Mouse (Mus musculus) naive thymus-derived CD4-positive, alpha-beta T cell, adult 2 months (primary cell): ENCODE data around the gene Cmip.
A peak's percentile ranks its signal among the peaks of the same experiment; 100 is the strongest.

ENCODE experiments used
- DNase-seq: peaks from one replicate; pipeline ENCODE4 v3.0.0-alpha.2; 2011; ENCODE audit warnings: low read depth

Gene Cmip

GRCm38 (mm10) chr8:117469431-117470341 is 212.8 kb downstream of the Cmip start:
- no peak for DNase-seq

- DNase-seq = peak; percentile 50
Observed at GRCm38 (mm10) chr8:117470342-117470781, 213.5 kb downstream of the Cmip start.

- DNase-seq = peak; percentile 78
Observed at GRCm38 (mm10) chr8:117471174-117471573, 214.3 kb downstream of the Cmip start.

DNA sequence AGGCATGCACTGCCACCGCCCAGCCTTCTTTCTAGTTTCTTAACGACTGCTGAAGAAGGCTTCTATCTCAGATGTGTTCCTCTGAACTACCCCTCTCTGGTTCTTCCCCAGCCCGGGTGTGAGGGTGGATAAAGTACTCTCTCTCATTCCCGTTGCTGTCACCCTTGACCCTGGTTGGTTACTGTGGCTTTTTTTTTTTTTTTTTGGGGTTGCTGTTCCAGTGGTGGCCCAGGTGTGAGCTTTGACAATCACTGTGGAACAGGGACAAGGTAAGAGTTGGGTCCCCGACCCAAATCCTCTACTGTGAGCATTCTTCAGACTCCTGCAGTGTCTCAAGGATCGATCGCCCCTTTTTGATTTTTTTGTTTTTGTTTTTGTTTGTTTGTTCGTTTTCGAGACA is 214.8 kb downstream of the Cmip start:
- DNase-seq = no peak

DNA sequence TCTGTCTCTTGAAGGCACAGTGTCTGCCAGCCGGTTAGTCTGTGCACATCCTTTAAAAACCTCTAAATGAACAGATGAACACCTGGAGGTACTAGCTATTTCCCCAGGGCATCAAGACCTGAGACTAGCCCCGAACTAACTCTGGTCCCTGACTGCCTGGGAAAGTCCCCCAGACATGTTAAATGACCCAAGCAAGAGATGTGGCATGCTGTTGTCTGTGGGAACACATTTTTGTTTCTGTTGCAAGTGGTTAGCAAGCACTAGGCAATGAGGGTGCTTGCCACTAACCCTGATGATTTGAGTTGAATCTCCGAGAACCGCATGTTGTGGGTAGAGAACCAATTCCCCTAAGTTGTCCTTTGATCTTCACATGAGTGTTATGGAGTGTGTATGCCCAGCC is 215.5 kb downstream of the Cmip start:
- DNase-seq = no peak

- peak; percentile 92 for DNase-seq
Observed at GRCm38 (mm10) chr8:117474944-117475343, 218.1 kb downstream of the Cmip start.

GRCm38 (mm10) chr8:117475819-117476218 is 219.0 kb downstream of the Cmip start:
- DNase-seq = peak; percentile 25

DNA sequence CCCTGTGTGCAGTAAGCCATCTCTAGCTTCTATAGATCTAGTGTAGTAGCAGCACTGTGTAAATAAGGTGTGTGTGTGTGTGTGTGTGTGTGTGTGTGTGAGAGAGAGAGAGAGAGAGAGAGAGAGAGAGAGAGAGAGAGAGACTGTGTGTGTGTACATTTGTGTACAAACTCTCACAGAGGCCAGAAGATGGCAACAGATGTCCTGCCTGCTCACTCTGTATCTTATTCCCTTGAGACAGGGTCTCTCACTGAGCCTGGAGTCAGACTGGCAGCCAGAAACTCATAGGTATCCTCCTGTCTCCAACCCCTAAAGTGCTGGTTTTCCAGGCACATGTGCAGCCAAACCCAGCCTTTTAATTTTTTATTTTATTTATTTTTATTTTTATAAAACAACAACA is 221.2 kb downstream of the Cmip start:
- DNase-seq = no peak

- no peak for DNase-seq
Observed at GRCm38 (mm10) chr8:117479996-117480395, 223.1 kb downstream of the Cmip start.

DNA sequence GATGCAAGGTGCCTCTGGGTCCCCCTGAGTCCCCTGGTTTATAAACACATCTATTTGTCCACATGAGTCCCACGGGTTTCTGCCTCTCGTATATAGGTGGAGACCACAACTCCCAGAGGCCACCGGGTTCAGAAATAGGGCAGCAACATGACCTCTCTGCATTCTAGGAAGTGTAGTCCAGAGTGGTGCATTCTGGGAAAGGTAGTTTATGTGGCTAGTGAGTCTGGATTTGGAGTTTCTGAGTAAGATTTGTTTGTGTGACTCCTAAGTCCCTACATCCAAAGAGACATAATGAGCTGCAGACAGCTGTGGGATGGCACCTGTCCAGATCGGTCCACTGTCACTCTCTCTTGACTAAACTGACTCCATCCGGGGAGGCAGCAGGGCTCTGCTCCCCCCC is 223.7 kb downstream of the Cmip start:
- no peak for DNase-seq

DNA sequence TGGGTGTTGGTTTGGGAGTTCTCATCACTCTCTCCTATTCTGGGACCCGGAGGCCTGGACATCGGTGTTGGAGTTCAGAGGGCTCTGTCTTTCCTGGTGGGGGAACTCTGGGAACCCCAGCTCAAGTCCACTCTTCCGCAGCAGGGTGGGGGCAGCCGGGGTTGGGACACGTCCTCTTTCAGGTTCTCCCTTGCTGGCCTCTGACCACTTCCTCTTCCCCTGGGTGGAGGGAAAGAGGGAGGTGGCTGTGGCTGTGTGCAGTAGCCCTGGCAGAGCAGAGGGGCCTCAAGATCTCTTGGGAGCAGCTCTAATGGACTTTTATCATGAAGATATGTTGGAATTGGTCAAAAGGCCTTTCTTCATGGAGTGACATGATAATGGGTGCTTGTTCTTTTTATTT is 225.0 kb downstream of the Cmip start:
- DNase-seq = no peak

DNA sequence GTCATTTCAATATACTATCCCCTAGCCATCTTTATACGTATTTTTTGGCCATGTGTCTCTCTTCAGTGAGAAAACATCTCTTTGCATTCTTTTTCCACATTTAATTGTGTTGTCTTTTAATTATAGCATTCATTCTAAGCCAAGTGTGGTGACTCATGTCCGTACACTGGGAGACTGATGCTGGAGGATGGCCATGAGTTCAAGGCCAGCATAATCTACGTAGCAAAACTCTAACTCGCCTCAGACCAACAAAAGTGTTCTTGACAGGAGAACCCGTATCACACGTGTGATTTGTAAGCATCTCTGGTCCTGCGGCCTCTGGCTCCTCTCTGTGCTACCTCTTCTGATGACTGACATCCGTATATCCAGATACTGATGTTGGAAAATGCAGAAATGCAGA is 227.9 kb downstream of the Cmip start:
- no peak for DNase-seq

DNA sequence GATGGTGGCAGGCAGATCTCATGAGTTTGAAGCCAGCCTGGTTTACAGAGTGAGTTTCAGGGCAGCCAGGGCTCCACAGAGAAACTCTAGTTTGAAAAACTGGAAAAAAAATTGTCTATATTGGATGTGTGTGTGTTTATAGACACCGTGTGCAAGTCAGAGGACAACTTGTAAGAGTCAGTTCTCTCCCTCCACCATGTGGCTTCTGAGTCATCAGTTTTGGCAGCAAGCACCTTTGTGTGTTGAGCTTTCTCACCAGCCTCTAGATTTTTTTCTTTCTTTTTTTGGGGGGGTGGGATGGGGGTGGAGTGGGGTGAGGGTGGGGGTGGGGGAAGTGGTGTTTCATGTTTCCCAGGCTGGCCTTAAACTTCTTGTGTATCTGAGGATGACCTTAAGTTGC is 228.5 kb downstream of the Cmip start:
- no peak for DNase-seq

DNA sequence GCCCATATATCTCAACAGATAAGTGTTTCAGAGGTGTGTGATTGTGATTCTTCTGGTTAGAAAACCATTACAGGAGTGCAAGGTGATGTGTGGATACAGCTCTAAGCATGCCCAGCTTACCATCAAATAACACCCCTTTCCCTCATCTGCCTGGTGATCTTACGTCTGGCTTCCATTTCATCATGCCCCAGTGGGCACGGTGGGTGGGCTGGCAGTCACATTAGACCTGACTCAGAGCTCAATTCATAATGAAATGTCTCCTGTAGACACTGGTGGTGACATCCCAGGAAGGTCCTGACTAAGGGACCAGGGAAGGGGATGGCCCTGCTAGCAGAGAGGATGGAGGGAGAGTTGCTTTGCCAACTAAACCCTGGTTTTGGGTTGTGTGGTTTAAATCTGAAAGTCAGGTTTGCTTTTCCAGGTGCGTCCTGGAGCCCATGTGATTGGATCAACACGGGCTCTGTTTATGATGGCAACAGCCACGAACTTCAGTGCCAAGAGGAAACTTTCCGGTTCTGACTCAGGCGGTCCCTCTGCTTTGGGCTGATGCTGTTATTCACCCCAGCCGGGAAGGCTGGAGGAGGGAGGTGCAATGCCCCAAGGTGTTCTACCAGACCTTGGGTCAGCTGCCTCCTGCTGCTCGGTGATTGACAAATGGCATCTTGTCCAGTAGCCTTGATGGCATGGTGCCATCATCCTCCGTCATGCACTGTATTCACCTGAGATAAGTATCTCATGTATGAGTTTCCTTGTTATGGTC is 231.6 kb downstream of the Cmip start:
- DNase-seq = no peak

- DNase-seq = no peak
Observed at GRCm38 (mm10) chr8:117493543-117493942, 236.7 kb downstream of the Cmip start.

DNA sequence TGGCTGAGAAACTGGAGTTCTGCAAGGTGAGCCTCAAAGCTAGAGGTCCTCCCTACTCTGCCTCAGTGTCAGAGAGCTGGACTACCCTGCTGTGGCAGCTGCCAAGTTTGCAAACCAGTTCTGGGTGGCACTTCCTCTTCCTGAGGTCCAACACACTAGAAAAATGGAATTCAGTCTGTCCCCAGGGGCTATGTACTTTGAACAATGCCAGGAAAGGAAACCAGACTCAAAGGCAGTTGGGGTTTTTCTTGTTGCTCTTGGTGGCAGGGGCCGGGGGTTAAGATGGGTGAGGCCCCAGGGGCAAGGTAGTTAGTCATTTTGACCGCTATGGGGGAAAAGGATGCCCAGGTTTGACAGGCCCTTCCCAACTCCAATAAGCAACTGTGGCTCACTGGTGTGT is 238.0 kb downstream of the Cmip start:
- no peak for DNase-seq

- peak; percentile 22 for DNase-seq
Observed at GRCm38 (mm10) chr8:117498179-117498914, 241.5 kb downstream of the Cmip start, which contains the start of gene Plcg2. Plcg2 (plus strand) TSS chr8:117498291.

DNA sequence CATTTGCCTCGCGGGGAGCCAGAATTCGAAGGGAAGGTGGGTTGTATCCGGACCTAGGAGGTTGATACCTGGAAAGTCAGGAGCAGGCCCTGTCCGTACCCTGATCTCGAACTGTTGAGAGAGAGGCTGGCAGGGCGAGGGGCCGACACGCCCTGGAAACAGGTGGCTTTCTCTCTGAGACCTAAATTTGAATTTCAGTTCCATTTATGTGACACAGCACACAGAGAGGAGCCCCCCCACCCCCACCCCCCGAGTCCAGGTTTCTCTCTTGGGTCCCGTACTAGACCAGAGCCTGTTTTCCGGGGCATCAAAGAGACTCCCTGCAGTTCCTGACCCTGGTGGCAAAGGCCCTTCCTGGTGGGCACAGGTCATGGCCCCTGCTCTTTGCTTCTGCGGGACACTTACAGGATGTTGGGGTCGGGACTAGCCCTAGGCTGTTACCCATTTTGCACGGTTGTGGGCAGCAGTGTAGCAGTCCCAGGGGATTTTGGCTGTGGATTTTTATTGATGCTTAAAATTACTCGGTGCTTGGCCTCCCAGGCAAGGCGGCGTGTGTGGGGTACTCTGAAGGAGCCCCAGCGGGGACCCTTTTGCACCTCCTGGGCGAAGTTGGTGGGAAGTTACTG is 242.2 kb downstream of the Cmip start:
- DNase-seq = no peak

DNA sequence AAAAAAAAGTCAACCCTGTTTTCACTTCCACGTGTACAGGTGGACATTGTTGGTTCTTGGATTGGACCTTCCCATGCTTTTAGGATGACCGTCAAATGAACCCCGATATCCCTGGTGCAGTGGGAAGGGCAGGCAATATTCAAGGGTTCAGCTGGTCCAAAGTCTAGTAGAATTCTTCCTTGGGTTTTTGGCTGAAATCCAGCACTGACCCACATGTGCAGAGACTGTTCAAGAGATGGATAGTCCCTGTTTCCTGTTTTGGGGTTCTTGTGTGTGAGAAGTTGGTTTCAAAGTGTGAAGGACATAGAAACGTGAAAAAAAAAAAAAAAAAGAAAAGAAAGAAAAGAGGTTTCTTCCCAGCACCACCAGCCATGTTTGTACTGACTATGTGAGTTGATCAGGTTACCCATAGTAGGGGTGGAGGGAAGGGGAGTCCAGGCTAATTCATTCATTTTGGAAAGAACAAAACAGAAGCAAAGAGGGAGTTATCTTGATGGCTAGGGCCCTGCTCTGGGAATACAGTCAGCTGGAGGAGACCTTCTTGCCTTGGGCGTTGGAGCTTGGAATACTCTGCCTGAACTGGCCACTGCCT is 243.5 kb downstream of the Cmip start:
- DNase-seq = no peak

GRCm38 (mm10) chr8:117501323-117501722 is 244.5 kb downstream of the Cmip start:
- DNase-seq = no peak

DNA sequence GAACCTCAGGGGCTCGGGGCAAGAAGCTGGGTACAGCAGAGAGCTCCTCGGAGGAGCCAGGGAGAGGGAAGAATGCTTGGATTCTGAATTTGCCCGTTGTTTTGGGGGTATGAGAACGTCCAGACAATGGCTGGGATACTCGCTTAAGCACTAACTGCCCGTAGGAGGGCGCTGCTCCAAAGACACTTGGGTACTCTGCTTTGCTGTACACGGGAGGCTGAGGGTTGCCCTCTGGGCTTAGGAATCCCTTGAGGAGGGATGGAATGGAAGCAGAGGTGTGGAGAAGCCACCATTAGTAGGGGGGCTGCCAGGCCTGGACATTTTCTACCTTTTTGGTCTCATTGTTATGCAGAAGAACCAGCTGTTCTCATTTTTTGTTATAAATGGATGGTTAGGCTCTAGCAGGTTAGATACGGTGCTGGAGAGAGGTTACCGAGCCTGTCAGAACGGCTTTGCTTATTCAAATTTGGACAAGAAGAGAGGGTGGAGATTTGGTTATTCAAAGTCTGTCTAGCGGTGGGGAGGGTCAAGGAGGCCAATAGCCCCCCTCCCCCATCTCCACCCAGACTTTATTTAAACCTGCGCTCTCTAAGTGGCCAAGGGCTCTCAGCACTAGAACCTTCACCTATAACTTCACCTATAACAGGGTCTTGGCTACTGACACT is 246.7 kb downstream of the Cmip start:
- no peak for DNase-seq
